8 mouse cellular contexts compared by ENCODE assay signal in the genomic region with DNA sequence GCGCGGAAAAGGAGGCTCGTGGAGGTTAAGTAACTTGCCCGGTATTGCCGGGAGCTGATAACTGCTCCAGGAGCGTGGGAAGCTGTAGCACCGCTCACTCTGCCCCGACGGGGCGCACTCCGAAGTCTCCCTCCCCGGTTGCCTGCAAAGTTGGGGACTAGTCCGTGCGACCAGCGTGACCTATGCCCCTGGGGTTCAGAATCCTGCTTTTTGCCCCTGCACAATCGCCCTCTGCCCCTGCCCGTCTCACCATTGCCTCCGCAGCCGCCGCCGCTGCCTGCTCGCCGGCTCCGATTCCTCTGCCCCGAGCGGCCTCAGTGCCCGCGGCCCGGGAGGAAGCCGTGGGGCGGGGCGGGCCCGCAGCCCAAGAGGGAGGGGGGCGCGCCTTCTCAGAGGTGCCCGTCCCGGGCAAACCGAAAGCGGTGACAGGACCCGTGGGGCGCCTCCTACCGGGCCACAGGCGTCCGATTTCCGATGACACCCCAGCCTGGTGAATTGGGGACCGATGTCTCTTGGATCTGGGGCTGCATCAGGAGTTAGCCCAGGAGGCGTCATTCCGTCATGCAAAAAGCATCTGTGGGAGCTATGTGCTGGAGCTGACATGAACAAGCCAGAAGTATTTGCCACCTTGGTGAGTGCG. TPM values are rescaled to one million over a fixed set of nuclear protein-coding genes. Genes with fewer than 3 reads are reported as not detected.
A peak's percentile ranks its signal among the peaks of the same experiment; 100 is the strongest.
DNase-seq lines count a peak whose midpoint lies in the region; ATAC-seq and TF ChIP-seq lines count a peak whose summit lies in the region.

A gene (minus strand): TSS at position 338 of the 640 bp plus-strand sequence.

- peak; percentile 58 for ATAC-seq in forebrain, embryonic 16.5 days
- peak; percentile 61 for ATAC-seq in limb, embryonic 11.5 days (ENCODE audit: insufficient number of reproducible peaks, low FRiP score, low TSS enrichment, low read depth)
- ATAC-seq in midbrain, embryonic 12.5 days (ENCODE audit: low FRiP score, low read depth) = peak; percentile 71

- peak within 1 kb of the TSS; percentile 59 for H3K4me2 ChIP-seq in forebrain, embryonic 16.5 days (ENCODE audit: low read length)
- H3K4me2 ChIP-seq in limb, embryonic 11.5 days (ENCODE audit: low read depth, severe bottlenecking) = peak within 1 kb of the TSS; percentile 51
- peak within 1 kb of the TSS; percentile 60 for H3K4me2 ChIP-seq in midbrain, embryonic 12.5 days (replicated peaks)

- 2% methylated on average over 48 of the region's 49 CpGs for WGBS in forebrain, embryonic 16.5 days
- 2% methylated on average over 49 of the region's 49 CpGs for WGBS in hindbrain, embryonic 10.5 days
- WGBS in limb, embryonic 11.5 days = 1% methylated on average over 48 of the region's 49 CpGs
- WGBS in midbrain, embryonic 12.5 days = 3% methylated on average over 49 of the region's 49 CpGs

- peak; percentile 42 for DNase-seq in cerebellum, adult 18-20 months
- no peak for DNase-seq in cerebellum, adult 11-12 months
- DNase-seq in brain, embryonic 14.5 days (ENCODE audit: low read depth) = peak; percentile 41
- peak; percentile 39 for DNase-seq in hindbrain, embryonic 10.5 days (ENCODE audit: low spot score)
- DNase-seq in limb, embryonic 11.5 days (ENCODE audit: low spot score) = peak; percentile 62
- DNase-seq in spleen, postnatal 10 days (ENCODE audit: low spot score in 2 of 2) = peak; percentile 93 to 95

- TF ChIP-seq CTCF in brain, embryonic 14.5 days (IDR thresholded peaks at IDR 0.05; ENCODE audit: borderline replicate concordance, extremely low read depth, insufficient read depth, insufficient read length) = no peak

- H3K9ac ChIP-seq in forebrain, embryonic 16.5 days (replicated peaks; ENCODE audit: low read depth, low read length) = peak within 1 kb of the TSS; percentile 51
- peak within 1 kb of the TSS; percentile 41 for H3K9ac ChIP-seq in limb, embryonic 11.5 days (ENCODE audit: low read length)
- peak within 1 kb of the TSS; percentile 47; the same call in 1 of the 2 replicates for H3K9ac ChIP-seq in midbrain, embryonic 12.5 days (replicated peaks)

- H3K9me3 ChIP-seq in forebrain, embryonic 16.5 days (ENCODE audit: control insufficient read depth, low read length) = no peaks in the 10 kb centered on the region
- H3K9me3 ChIP-seq in hindbrain, embryonic 10.5 days = no peaks in the 10 kb centered on the region
- no peaks in the 10 kb centered on the region for H3K9me3 ChIP-seq in limb, embryonic 11.5 days (ENCODE audit: control insufficient read depth, low read length)
- no peaks in the 10 kb centered on the region for H3K9me3 ChIP-seq in midbrain, embryonic 12.5 days

- TF ChIP-seq POLR2A in brain, embryonic 14.5 days (IDR thresholded peaks at IDR 0.05; ENCODE audit: borderline replicate concordance, extremely low read depth, insufficient read depth, insufficient read length, poor library complexity, severe bottlenecking) = no peak

- no peak within 1 kb of the TSS for H3K27ac ChIP-seq in forebrain, embryonic 16.5 days (ENCODE audit: low read length)
- peak within 1 kb of the TSS; percentile 71 for H3K27ac ChIP-seq in hindbrain, embryonic 10.5 days
- H3K27ac ChIP-seq in limb, embryonic 11.5 days (replicated peaks; ENCODE audit: low read depth, low read length) = no peak within 1 kb of the TSS
- no peak within 1 kb of the TSS for H3K27ac ChIP-seq in midbrain, embryonic 12.5 days (replicated peaks)

- no peaks in the 10 kb centered on the region; the same call in 1 of the 2 replicates for H3K4me1 ChIP-seq in forebrain, embryonic 16.5 days (replicated peaks; ENCODE audit: control insufficient read depth, insufficient read depth, low read length)
- peaks cover 10% of the 10 kb centered on the region for H3K4me1 ChIP-seq in hindbrain, embryonic 10.5 days (replicated peaks)
- H3K4me1 ChIP-seq in limb, embryonic 11.5 days (ENCODE audit: control insufficient read depth, insufficient read depth, low read length) = peaks cover 8% of the 10 kb centered on the region
- H3K4me1 ChIP-seq in midbrain, embryonic 12.5 days = peaks cover 6% of the 10 kb centered on the region; the same call in 1 of the 2 replicates

- no peaks in the 10 kb centered on the region for H3K36me3 ChIP-seq in forebrain, embryonic 16.5 days (ENCODE audit: control insufficient read depth, insufficient read depth)
- H3K36me3 ChIP-seq in hindbrain, embryonic 10.5 days = no peaks in the 10 kb centered on the region
- H3K36me3 ChIP-seq in limb, embryonic 11.5 days (ENCODE audit: control insufficient read depth, insufficient read depth, low read length) = no peaks in the 10 kb centered on the region; the same call in 1 of the 2 replicates
- no peaks in the 10 kb centered on the region for H3K36me3 ChIP-seq in midbrain, embryonic 12.5 days

- H3K4me3 ChIP-seq in forebrain, embryonic 16.5 days (replicated peaks; ENCODE audit: low read length) = peak within 1 kb of the TSS; percentile 43
- peak within 1 kb of the TSS; percentile 55 for H3K4me3 ChIP-seq in hindbrain, embryonic 10.5 days
- peak within 1 kb of the TSS; percentile 39 for H3K4me3 ChIP-seq in limb, embryonic 11.5 days (ENCODE audit: low read depth, low read length)
- H3K4me3 ChIP-seq in midbrain, embryonic 12.5 days = peak within 1 kb of the TSS; percentile 45

- peaks cover 21% of the 10 kb centered on the region for H3K27me3 ChIP-seq in forebrain, embryonic 16.5 days (replicated peaks; ENCODE audit: control insufficient read depth, insufficient read depth, low read length)
- H3K27me3 ChIP-seq in hindbrain, embryonic 10.5 days (ENCODE audit: insufficient read depth, poor library complexity, severe bottlenecking) = peaks cover 40% of the 10 kb centered on the region
- H3K27me3 ChIP-seq in limb, embryonic 11.5 days (ENCODE audit: control insufficient read depth, insufficient read depth, low read length) = peaks cover 3% of the 10 kb centered on the region; the same call in 1 of the 2 replicates
- H3K27me3 ChIP-seq in midbrain, embryonic 12.5 days = peaks cover 38% of the 10 kb centered on the region

RNA-seq across cellular contexts. Expression of the gene that starts here (rescaled TPM):
- 11.0 and 12.2 TPM in 2 replicates for polyA plus RNA-seq in brain, embryonic 14.5 days (2012; rRNA removed)
- polyA plus RNA-seq in forebrain, embryonic 16.5 days (2015; fragmentation: Nextera tagmentation; extraction: Ambion mirVana) = 10.5 and 12.6 TPM in 2 replicates
- polyA plus RNA-seq in hindbrain, embryonic 10.5 days (2016; fragmentation: Nextera tagmentation; extraction: Ambion mirVana) = 13.6 and 15.8 TPM in 2 replicates
- polyA plus RNA-seq in limb, embryonic 11.5 days (2014; fragmentation: Nextera tagmentation; extraction: Ambion mirVana) = 15.2 and 17.0 TPM in 2 replicates
- polyA plus RNA-seq in midbrain, embryonic 12.5 days (2016; fragmentation: Nextera tagmentation; extraction: Ambion mirVana) = 10.2 and 12.7 TPM in 2 replicates
